Mouse (Mus musculus) layer of hippocampus, adult 11-12 months (tissue): ENCODE data around the gene C5ar1.
"Not testable (repeated sequence)": the region's sequence is repeated elsewhere in the genome, so short reads cannot be mapped to it uniquely, and the experiment has no call there.

ENCODE experiments used
- DNase-seq: peaks from one replicate; pipeline ENCODE4 v3.0.0; 2022; ENCODE audit warnings: low spot score

The C5ar1 gene

DNA sequence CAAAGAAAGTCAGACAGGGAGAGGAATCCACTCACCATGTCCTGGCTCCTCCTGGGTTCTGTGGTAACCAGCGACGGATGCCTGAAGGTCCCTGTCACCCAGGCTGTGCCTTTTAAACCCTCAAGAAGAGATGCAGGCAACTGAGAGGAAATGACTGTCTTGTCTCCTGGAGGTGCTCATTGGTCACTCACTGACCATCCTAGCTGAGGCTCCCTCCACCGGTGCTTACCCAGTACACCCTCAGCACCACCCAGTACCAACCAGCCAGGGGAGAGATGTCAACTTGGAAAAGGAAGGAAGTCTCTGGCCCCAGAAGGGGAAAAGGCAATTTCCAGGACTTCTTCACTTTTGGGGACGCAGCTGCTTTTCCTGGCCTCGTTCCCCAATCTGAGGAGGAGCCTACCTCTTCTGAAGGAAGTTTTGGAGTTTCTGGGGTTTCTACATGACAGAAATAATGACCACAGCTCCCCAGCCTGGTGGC is at the start of gene C5ar1:
Gene C5ar1 (minus strand): TSS at position 431 of the 481 bp plus-strand sequence.
- no peak for DNase-seq

DNA sequence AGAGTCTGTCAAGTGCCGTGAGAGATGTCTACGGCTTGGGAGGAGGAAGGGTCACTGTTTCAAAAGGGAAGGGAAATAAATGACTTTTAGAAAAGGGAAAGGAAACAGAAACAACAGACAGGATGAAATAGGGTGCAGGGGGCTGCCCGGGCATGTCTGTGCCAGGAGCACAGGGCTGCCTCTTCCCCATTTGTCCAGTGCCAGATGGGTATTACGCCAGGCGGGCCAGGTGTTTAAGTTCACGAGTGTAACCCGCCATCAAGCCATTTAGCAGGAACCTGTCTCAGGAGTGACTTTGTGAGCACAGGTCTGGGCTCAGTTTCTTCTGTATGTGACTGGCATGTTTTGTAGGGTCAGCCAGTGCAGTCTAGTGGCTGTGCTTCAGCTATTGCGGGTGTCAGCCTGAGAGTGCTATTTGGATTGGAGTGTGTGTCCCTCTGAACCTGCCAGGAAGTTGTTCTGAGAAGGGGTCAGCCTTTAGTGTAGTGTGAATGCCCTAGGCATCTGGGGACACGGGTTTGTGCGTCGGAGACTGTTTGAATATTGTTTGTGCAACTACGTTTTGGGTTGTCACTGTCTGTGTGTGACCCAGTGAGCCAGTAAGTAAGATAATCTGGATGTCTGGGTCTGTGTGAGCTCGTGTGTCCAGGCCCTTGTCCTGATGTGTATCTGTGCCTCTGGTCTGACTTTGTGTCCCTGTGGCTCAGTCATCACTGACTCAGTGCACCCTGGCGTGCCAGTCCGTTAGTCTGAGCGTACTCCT is 49.4 kb upstream of the C5ar1 start:
- peak; percentile 53 for DNase-seq

DNA sequence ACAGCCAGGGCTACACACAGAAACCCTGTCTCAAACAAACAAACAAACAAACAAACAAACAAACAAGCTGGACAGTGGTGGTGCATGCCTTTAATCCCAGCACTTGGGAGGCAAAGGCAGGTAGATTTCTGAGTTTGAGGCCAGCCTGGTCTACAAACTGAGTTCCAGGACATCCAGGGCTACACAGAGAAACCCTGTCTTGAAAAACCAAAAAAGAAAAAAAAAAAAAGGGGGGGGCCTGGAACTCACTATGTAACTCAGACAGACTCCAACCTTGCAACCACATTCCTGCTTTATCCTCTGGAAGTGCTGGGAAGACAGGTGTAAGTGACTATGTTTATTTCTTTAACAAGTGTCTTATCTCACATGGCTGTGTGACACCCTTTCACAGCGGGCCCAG is 48.8 kb upstream of the C5ar1 start, which contains the start of gene Bbc3:
Gene Bbc3 (plus strand): TSS at position 301 of the 400 bp plus-strand sequence.
- not testable (repeated sequence) for DNase-seq

DNA sequence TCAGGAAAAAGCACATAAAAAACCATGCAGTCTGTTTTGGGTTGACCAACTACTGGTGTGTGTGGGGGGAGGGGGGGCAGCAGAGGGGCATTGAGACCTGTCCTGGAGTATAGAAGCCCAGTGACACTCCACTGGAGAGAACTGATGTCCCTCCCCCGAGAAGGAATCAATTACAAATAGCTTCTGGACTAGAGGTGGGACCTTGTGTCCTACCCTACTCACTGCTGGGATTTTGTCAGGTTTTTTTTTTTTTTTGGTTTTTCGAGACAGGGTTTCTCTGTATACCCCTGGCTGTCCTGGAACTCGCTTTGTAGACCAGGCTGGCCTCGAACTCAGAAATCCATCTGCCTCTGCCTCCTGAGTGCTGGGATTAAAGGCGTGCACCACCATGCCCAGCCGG is 47.8 kb upstream of the C5ar1 start:
- DNase-seq, result not testable (repeated sequence)

DNA sequence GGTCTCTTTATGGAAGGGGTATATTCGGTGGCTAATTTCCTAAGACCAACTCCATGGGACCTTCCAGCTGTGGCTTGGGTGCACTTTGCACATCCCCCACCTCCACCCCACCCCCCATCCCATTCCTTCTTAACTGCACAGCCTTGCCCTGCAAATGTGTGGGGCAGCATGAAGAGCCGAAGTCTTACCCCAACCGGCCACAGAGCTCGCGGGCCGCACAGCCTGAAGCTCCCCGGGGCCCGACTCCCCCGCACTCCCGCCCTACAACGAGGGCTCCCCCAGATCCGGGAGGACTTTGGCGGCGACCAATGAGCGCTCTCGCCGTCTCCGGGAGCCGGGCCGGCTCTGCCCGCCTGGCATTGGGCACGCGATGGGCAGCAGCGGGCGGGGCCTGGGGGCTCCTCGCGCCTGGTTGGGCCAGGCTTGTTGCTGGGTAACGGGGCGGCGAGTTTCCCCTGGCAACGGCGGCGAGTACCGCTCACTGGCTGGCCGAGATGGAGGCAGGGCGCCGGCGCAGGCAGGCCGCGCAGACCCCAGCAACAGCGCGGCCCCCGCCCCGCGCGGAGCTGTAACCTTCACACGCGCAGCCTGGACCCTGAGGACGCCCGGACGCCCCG is 40.2 kb upstream of the C5ar1 start:
- DNase-seq, result peak; percentile 94

DNA sequence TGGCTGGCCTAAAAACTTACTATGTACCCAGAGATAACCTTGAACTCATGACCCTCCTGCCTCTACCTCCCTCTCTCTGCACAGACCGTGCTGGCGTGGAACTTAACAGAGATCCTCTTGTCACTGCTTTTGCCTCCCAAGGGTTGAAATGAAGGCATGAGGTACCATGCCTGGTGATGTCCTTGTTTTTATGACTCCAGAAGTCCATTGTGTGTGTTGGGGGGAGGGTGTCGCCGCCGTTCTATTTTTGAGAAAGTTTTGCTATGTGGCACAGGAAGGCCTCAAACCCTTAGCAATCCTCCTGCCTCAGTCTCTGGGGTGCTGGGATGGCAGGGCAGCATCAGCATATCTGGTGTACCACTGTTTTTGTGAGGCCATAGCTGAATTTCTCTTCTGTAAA is 39.6 kb upstream of the C5ar1 start:
- no peak for DNase-seq

DNA sequence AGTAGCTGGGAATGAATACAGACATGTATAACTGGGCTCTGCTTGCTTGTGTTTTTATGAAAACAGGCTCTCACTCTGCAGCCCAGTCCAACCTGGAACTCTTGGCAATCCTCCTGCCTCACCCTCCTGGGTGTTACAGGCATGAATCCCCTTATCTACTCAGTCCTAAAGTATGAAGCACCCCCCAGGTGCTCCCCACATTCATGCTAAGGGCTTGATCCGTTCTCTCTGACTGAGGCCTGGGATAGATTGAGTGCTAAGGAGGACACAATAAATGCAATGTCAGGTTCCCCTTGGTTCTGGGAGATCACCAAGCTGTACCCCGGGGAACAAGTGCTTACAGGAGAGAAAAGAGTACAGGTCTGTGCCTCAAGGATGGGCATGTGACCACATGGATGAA is 38.3 kb upstream of the C5ar1 start:
- no peak for DNase-seq

DNA sequence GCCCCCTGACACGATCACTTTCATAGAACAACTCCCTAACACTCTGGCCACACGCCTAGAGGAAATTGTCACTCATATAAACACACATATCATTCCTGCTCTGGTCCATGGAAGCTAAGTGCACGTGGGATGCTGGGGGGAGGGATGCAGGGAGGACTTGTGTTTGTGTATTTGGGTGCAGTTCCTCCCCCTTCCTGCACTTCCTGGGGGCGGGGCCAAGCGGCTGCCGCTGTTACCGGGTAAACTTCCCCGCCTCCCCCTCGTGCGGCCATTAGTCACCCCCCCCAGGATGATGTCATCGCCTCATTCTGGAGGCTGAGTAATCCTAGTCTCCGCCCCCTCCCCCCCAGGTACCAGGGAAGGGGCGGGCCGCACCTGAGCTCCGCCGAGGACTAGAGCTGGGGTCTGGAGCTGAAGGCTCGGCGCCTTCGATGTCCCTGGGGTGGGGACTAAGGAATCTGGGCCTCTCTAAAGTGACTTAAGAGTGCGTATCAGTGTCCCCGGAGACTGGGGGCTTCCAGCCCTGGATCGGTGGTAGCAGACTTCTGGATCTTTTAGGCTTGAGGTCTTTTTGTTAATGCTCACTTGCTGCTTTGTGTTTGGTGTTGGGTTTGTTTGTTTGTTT is 37.5 kb upstream of the C5ar1 start:
- peak; percentile 88 for DNase-seq

DNA sequence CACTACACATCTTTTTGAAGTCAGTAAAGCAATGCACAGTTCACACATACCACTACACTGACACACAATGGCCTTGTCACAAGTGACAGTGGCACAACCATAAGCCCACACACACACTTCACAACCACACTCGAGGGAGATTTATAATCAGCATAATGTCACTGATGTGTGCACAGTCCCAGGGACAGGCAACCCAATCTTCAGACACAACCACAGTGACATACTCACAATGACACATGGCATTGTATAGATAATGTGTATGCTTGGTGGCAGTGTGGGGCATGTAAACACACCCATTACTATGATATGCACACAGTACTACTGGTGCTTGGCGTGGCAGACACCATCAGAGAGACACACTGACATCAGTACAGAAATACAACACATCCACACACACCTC is 36.8 kb upstream of the C5ar1 start:
- DNase-seq, result peak; percentile 9

DNA sequence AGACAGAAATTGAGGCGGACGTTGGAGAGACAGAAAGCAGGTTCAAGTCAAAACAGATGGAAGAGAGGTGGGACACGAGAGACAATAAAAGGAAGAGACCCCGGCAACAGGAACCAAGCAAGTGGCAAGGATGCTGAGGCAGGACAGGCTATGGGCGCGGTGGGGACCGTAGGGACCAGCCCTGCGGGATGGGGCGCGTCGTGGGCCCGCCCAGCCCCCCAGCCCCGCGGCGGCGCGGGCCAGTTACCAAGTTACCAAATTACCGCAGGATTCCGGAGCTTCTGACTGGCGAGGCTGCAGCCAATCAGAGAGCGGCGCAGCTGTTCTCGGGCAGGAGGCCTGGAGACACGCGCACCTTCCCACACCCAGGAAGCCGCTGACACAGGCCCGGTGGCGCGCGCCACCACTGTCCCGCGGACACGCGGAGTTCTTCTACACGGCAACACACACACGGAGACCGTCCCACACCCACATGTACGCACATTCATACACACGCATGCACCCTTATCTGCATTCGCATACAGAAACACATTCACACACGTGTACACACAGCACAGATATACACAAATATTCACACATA is 36.1 kb upstream of the C5ar1 start:
- peak; percentile 78 for DNase-seq

DNA sequence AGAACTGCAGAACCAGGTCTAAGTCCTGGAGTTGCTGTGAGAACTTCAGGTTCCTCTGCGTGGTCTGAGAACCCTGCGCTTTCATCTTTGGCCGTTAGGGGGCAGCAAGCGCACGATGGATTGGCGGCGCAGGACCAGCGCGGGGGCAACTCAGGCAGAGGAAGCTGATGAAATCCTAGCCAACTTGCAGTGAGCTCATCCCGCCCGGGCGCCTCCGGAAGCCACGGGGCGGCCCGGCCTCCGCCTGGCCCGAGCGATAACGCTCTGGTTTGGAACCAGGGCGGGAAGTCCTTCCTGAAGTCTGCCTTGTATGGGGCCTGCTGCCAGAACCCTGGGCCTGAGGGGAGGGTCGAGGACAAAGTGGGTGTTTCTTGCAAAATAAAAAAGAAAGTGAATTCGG is 35.5 kb upstream of the C5ar1 start:
- DNase-seq, result peak; percentile 94

DNA sequence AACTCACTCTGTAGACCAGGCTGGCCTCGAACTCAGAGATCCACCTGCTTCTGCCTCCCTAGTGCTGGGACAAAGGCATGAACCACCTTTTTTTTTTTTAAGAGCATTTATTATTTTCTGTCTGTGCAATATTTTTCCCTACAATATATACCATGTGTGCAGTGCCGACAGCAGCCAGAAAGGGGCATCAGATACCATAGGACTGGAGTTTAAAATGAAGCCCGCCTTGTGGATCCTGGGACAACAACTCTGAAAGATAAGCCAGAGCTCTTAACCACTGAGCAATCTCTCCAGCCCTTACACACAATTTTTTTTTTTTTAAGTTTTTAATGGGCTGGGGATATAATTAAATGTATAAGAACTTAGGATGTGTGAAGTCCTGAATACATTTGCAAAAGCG is 35.0 kb upstream of the C5ar1 start:
- peak; percentile 33 for DNase-seq

DNA sequence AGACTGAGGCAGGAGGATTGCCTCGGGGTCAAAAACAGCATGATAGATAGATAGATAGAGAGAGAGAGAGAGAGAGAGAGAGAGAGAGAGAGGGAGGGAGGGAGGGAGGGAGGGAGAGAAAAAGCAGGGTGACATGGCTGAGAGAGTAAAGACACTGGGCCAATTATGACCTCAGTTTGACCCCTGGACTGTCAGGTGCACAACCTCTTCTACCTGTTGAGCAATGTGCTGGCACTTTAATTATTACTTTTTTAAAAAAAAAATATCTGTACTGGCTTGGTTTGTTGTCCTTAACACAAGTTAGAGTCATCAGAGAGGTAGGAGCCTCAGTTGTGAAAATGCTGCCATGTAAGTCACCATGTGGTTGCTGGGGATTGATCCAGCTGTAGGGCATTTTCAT is 28.5 kb upstream of the C5ar1 start:
- DNase-seq, result no peak

DNA sequence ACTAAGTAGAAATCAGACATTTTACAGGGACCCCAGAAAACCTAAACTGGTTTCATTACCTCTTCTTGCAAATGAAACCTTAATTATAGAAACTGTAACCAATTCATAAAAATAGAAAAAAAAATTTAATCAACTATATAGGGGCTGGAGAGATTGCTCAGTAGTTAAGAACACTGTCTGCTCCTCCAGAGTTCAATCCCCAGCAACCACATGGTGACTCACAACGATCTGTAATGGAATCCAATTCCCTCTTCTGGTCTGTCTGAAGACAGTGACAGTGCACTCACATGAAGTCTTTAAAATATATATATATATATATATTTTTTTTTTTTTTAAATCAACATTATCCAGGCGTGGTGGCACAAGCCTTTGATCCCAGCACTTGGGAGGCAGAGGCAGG is 27.7 kb upstream of the C5ar1 start:
- no peak for DNase-seq

DNA sequence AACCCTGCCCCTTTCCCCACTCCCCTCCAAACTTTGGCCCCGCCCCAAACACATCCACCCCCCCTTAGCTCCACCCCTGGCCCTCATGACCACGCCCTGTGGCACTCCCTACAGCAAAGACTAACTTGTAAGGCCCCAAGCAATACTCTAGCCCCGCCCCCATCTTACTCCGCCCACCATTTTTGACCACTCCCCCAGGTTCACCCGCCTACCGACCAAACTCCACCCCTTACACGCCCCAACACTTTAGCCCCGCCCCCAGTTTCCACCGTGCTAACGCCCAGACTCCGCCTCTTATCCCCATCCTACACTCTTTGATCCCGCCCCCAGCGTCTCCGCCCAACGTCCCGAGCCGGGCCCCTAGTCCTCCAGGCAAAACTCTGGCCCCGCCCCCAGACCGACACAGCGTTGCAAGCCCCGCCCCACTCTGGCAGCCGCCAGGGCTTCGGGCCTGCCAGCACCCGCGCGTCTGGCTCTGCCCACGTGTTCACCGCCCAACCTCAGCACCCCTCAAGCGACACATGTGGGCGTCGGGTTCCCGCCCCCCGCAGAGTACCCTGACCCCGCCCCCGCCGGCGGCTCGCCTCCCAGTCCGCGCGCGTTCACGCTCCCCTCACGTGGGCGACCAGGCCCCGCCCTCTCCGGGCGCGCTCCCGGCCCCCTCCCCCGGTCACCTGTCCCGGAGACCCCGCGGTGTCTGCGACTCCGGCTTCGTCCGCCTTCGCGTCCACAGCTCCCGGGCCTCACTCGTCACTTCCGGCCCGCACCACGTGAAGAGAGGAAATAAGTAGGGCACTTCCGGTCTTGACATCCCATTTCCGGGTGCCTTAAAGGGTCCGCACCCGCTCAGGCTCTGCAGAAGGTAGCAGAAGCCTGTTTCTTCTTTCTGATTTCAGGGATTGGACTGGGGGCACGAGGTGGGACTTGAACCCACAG is 27.0 kb upstream of the C5ar1 start, which contains the start of gene Ccdc9:
Gene Ccdc9 (minus strand): TSS at position 770 of the 936 bp plus-strand sequence.
- DNase-seq, result peak; percentile 100

DNA sequence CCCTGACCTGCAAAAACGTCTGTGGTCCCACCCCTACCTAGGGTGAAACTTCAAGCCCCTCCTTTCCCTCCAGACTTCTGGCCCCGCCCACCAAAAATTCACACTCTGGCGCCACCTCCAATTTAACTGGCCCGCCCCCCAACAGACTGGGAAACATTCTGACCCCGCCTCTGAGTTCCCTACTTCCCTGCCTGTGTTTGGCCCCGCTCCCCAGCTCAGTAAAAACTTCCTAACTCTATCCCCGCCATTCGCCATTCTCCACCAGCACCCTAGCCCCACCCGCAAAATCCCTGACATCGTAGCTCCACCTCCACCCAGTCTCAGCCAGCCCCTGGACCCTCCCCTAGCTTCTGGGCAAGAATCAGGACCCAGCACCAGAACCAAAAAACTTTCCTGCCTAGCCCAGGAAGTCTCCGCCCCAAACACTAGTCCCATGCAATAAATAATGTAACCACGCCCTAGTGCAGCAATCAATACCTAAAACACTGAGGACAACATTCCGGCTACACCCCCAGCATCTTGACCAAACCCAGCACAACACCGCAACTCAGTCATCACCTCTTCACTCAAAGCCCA is 26.2 kb upstream of the C5ar1 start:
- peak; percentile 60 for DNase-seq

DNA sequence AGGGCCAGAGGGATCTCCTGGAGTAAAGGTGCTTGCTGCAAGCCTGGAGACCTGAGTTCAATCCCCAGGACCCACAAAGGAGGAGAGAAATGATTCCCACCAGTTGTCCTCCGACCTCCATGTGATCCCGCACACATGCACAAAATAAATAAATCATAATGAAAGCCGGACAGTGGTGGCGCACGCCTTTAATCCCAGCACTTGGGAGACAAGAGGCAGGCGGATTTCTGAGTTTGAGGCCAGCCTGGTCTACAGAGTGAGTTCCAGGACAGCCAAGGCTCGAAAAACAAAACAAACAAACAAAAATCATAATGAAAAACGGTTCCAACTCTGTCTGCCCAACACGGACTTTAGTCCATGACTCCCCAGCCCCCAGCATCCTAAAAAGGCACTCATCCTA is 25.6 kb upstream of the C5ar1 start:
- DNase-seq, result no peak

DNA sequence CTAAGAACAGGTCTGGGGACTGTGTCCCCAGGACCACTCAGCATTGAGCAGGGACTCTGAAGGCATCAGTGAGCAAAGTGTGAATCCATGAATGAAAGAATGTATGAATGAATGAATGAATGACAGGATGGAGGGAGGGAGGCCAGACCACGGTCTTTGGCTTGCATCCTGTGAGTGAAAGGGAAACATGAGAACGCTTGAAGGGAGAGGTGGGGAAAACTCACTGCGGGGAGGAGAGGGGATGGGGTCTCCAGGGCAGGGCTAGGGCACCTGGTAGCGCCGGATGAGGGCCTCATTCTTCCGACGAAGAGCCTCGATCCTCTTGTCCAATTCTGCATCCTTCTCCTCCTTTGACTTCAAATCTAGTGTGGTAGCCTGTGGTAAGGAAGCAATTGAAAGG is 24.7 kb upstream of the C5ar1 start:
- no peak for DNase-seq

DNA sequence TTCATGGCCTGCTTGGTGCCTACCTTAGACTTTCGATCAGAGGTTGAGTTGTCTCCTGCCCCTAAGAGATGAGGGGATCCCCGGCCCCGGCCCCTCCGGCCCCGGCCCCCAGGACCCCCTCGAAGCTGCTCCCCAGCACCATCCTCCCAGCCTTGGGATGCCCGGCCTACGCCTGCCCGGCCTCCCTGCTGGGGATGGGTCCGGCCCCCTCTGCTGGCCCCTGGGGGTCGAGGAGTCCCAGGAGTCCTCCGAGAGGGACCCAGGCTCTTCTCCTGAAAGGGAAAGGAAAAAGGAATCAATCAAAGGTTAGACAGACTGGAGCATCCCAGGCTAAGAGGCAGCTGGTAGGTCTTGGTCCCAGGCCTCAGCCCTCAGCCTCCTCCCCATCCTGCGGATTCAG is 23.0 kb upstream of the C5ar1 start:
- no peak for DNase-seq

DNA sequence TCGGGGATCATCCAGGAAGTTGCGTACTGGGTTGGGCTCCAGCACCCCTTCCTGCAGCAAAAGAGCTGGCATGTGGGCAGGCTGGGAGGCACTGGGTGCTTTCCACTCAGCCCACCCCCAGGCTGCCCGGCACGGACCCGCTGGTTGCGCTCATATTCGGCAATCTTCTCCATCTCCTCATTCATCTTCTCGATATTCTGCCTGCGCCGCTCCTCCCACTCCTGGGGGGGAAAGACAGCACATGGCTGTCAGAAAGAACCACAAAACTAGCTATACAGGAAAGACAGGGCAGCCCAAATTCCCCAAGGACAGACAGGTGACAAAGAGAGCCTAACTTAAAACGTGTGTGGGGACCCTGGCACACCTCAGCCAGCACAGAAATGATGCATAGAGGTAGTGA is 21.4 kb upstream of the C5ar1 start:
- DNase-seq, result no peak
